Mouse (Mus musculus) midbrain, embryonic 14.5 days (tissue): Measurements from ENCODE around the gene Hist1h3d. TPM values are rescaled to one million over a fixed set of nuclear protein-coding genes. Genes with fewer than 3 reads are reported as not detected.

Experiments used
- ATAC-seq: fragments of 200-750 bp; cut with Nextera tagmentation; 2 replicates; pipeline ENCODE4 v1.8.0; 2017; ENCODE audit warnings: moderate number of reproducible peaks, moderate library complexity; ENCODE audit not compliant: low FRiP score, low TSS enrichment
- DNase-seq: peaks from one replicate; pipeline ENCODE4 v3.0.0-alpha.2; 2015
- H3K27ac ChIP-seq: fragments of 300-500 bp; sonication (generic); replicated peaks from 2 replicates; pipeline ENCODE4 v1.5.1; 2014; ENCODE audit warnings: mild to moderate bottlenecking, low read depth, low read length, moderate library complexity
- H3K27me3 ChIP-seq: fragments of 300-500 bp; sonication (generic); 2 replicates; pipeline ENCODE4 v1.6.1; 2014; ENCODE audit warnings: low read length, control low read depth, mixed read lengths; ENCODE audit not compliant: control insufficient read depth, insufficient read depth
- H3K36me3 ChIP-seq: fragments of 300-500 bp; sonication (generic); 2 replicates; pipeline ENCODE4 v1.6.1; 2014; ENCODE audit warnings: low read length, control low read depth; ENCODE audit not compliant: control insufficient read depth, insufficient read depth
- H3K4me1 ChIP-seq: fragments of 300-500 bp; sonication (generic); 2 replicates; pipeline ENCODE4 v1.6.1; 2014; ENCODE audit warnings: mild to moderate bottlenecking, antibody characterized with exemption, low read length, control low read depth; ENCODE audit not compliant: control insufficient read depth, insufficient read depth
- H3K4me2 ChIP-seq: fragments of 300-500 bp; sonication (generic); 2 replicates; pipeline ENCODE4 v1.6.1; 2014; ENCODE audit warnings: mild to moderate bottlenecking, low read length, moderate library complexity
- H3K4me3 ChIP-seq: fragments of 300-500 bp; sonication (generic); replicated peaks from 2 replicates; pipeline ENCODE4 v1.5.1; 2014; ENCODE audit warnings: low read depth, low read length
- H3K9ac ChIP-seq: fragments of 300-500 bp; sonication (generic); replicated peaks from 2 replicates; pipeline ENCODE4 v1.6.1; 2014; ENCODE audit warnings: mild to moderate bottlenecking, low read length, moderate library complexity
- H3K9me3 ChIP-seq: fragments of 300-500 bp; sonication (generic); 2 replicates; pipeline ENCODE4 v1.6.1; 2016; ENCODE audit warnings: low read length, control low read depth, mixed read lengths; ENCODE audit not compliant: control insufficient read depth
- WGBS: fragments of 180-500 bp; shearing (Covaris S2); extraction: QIAGEN DNeasy Blood & Tissue Kit; methylation state at CpG from one replicate; pipeline ENCODE4 v1.1.7; 2014; 5-methylcytosine and 5-hydroxymethylcytosine counted together
- polyA plus RNA-seq: library from polyadenylated mRNA; unstranded; fragments of >200 nt; fragmentation: Nextera tagmentation; extraction: Ambion mirVana; gene quantifications from 2 replicates; pipeline ENCODE4 v1.2.1, GENCODE M21; 2014

Hist1h3d gene
- polyA plus RNA-seq, 1 experiment from 2014 or later: 1.6 TPM

DNA sequence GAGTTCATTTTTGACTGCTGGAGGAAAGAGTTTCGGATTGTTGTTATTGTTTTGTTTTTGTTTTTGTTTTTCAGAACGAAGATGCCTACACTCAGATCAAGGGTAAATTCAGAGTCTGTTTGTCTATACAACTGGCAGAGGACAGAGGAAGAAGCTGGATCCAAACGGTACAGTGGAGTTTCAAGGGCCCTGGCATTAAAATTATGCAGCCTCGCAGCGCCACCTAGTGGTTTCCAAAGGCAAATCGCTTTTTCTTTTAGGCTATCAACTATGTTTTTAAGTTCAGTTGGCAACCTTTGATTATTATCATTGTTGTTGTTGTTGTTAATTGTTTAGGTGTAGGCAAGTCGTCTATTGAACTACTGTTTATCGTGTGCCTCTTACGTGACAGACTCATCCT lies 22.4 kb downstream of the Hist1h3d start:
- ATAC-seq (no peak), DNase-seq (peak; percentile 88)
- 10% methylated on average over 9 of the region's 9 CpGs for WGBS
- no peaks in the 10 kb centered on the region for H3K27me3 ChIP-seq
- H3K4me2 ChIP-seq: no peak overlapping the region
- H3K9me3 ChIP-seq: no peaks in the 10 kb centered on the region
- no peak overlapping the region for H3K27ac ChIP-seq
- H3K9ac ChIP-seq: no peak overlapping the region
- no peaks in the 10 kb centered on the region for H3K4me1 ChIP-seq
- no peaks in the 10 kb centered on the region for H3K36me3 ChIP-seq
- H3K4me3 ChIP-seq: no peak overlapping the region

GRCm38 (mm10) chr13:23603182-23603699 lies 27.7 kb downstream of the Hist1h3d start:
- Histone ChIP-seq H3K27me3 (no peaks in the 10 kb centered on the region), H3K4me3 (no peak overlapping the region)
- 82% methylated on average over 7 of the region's 7 CpGs for WGBS

GRCm38 (mm10) chr13:23604452-23604851 lies 28.9 kb downstream of the Hist1h3d start:
- no peak for ATAC-seq
- no peak for DNase-seq
- 94% methylated on average over 3 of the region's 3 CpGs for WGBS
- Histone ChIP-seq H3K27ac (no peak overlapping the region), H3K36me3 (no peaks in the 10 kb centered on the region), H3K27me3 (no peaks in the 10 kb centered on the region), H3K9ac (no peak overlapping the region), H3K4me1 (no peaks in the 10 kb centered on the region), H3K9me3 (no peaks in the 10 kb centered on the region), H3K4me2 (no peak overlapping the region), H3K4me3 (no peak overlapping the region)

More at GRCm38 (mm10) chr13:23603182-23603699, 27.7 kb downstream of the Hist1h3d start:
- ATAC-seq: no peak
- Histone ChIP-seq H3K4me1 (no peaks in the 10 kb centered on the region), H3K4me2 (no peak overlapping the region), H3K9ac (no peak overlapping the region), H3K9me3 (no peaks in the 10 kb centered on the region), H3K27ac (no peak overlapping the region), H3K36me3 (no peaks in the 10 kb centered on the region)
- no peak for DNase-seq

DNA sequence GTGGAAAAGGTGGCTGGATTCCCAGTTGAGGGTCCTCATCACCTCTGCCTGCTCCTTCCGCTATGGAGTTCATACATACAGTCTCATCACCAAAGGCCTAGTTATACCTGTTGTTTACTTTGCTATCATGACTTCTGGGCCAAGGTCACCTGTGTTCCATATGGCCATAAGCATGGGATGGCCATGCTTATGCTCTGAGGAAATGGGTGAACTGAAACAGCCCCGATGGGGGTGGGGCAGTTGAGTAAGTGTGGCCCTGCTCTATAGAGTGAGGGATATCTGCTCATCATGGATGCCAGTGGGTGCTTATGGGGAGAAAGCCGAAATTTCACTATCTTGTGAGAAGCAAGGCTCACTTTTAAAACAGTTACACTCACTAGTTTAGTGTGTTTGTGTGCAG lies 29.5 kb downstream of the Hist1h3d start:
- Histone ChIP-seq H3K4me2 (no peak overlapping the region), H3K36me3 (no peaks in the 10 kb centered on the region), H3K9me3 (no peaks in the 10 kb centered on the region), H3K9ac (no peak overlapping the region), H3K27ac (no peak overlapping the region), H3K4me1 (no peaks in the 10 kb centered on the region), H3K4me3 (no peak overlapping the region), H3K27me3 (no peaks in the 10 kb centered on the region)
- 94% methylated on average over 3 of the region's 3 CpGs for WGBS
- DNase-seq (no peak), ATAC-seq (no peak)

- H3K4me3 ChIP-seq: no peak overlapping the region
- no peak overlapping the region for H3K9ac ChIP-seq
- H3K9me3 ChIP-seq: no peaks in the 10 kb centered on the region
- no peak overlapping the region for H3K4me2 ChIP-seq
- no peaks in the 10 kb centered on the region for H3K4me1 ChIP-seq
- DNase-seq: no peak
- ATAC-seq: no peak
- WGBS: 91% methylated on average over 4 of the region's 4 CpGs
- H3K27me3 ChIP-seq: no peaks in the 10 kb centered on the region
- no peak overlapping the region for H3K27ac ChIP-seq
- H3K36me3 ChIP-seq: no peaks in the 10 kb centered on the region
These were observed 33.6 kb downstream of the Hist1h3d start for GRCm38 (mm10) chr13:23609209-23609608.

GRCm38 (mm10) chr13:23609844-23610243 lies 34.3 kb downstream of the Hist1h3d start:
- Histone ChIP-seq H3K9ac (no peak overlapping the region), H3K4me3 (no peak overlapping the region), H3K4me1 (no peaks in the 10 kb centered on the region), H3K27ac (no peak overlapping the region), H3K36me3 (no peaks in the 10 kb centered on the region), H3K27me3 (no peaks in the 10 kb centered on the region), H3K9me3 (no peaks in the 10 kb centered on the region), H3K4me2 (no peak overlapping the region)
- DNase-seq (no peak), ATAC-seq (no peak)

DNA sequence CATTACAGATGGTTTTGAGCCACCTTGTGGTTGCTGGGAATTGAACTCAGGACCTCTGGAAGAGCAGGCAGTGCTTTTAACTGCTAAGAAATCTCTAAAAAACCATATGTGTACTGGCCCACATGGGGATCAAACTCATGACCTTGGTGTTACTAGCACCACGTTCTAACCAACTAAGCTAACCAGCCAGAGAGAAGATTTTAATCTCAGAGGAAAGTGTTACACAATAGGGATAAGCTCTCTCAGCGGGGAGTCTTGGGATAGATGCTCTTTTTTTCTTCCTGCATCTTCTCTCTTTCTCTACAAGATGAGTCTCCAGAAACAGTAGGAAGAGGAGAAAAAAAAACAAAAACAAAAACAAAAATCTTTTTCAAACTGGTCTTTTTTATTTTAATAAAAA lies 34.8 kb downstream of the Hist1h3d start:
- Histone ChIP-seq H3K27ac (no peak overlapping the region), H3K9me3 (no peaks in the 10 kb centered on the region), H3K4me2 (no peak overlapping the region), H3K27me3 (no peaks in the 10 kb centered on the region), H3K36me3 (no peaks in the 10 kb centered on the region), H3K4me1 (no peaks in the 10 kb centered on the region), H3K9ac (no peak overlapping the region), H3K4me3 (no peak overlapping the region)
- ATAC-seq: no peak
- 64% methylated on average over 2 of the region's 2 CpGs for whole genome bisulfite sequencing
- DNase-seq: no peak

GRCm38 (mm10) chr13:23611638-23612037 lies 36.1 kb downstream of the Hist1h3d start:
- H3K4me3 ChIP-seq: no peak overlapping the region
- no peak overlapping the region for H3K4me2 ChIP-seq
- H3K27me3 ChIP-seq: no peaks in the 10 kb centered on the region
- ATAC-seq: no peak
- no peaks in the 10 kb centered on the region for H3K36me3 ChIP-seq
- no peak overlapping the region for H3K9ac ChIP-seq
- no peaks in the 10 kb centered on the region for H3K4me1 ChIP-seq
- DNase-seq: no peak
- no peaks in the 10 kb centered on the region for H3K9me3 ChIP-seq
- 83% methylated on average over 3 of the region's 3 CpGs for WGBS
- no peak overlapping the region for H3K27ac ChIP-seq

- Histone ChIP-seq H3K27ac (peak overlapping the region; percentile 86), H3K27me3 (no peaks in the 10 kb centered on the region), H3K4me3 (peak overlapping the region; percentile 57), H3K36me3 (no peaks in the 10 kb centered on the region), H3K9me3 (no peaks in the 10 kb centered on the region), H3K9ac (peak overlapping the region; percentile 57), H3K4me2 (peak overlapping the region; percentile 99), H3K4me1 (peaks cover 13% of the 10 kb centered on the region)
- 50% methylated on average over 12 of the region's 12 CpGs for WGBS
- DNase-seq: no peak
- ATAC-seq: no peak
These were observed 44.6 kb downstream of the Hist1h3d start for GRCm38 (mm10) chr13:23620056-23620732.
